19 mouse cellular contexts compared by ENCODE assay signal in genomic region chr1:100887336-100887735, GRCm38 (mm10).
DNase-seq lines count a peak whose midpoint lies in the region; ATAC-seq and TF ChIP-seq lines count a peak whose summit lies in the region.
"Had no signal": no experiment of that assay in that cellular context is flagged by ENCODE, and none has a peak within 500 bp of the region (broad histone marks: within the 10 kb centered on the region; RNA-seq: fewer than 3 reads in every experiment).

No protein-coding gene starts in this region.

- no peak for ATAC-seq in heart, embryonic 12.5 days (ENCODE audit: insufficient number of reproducible peaks, low FRiP score)
- ATAC-seq: forebrain, embryonic 14.5 days; intestine, postnatal 0 days had no signal

- no peaks in the 10 kb centered on the region for H3K9me3 ChIP-seq in heart, embryonic 12.5 days (replicated peaks)
- H3K9me3 ChIP-seq in MEL (replicated peaks; ENCODE audit: insufficient read depth, low read length), result no peaks in the 10 kb centered on the region; the same call in 1 of the 2 replicates
- H3K9me3 ChIP-seq: kidney, embryonic 15.5 days; liver, embryonic 13.5 days; midbrain, embryonic 12.5 days; neural tube, embryonic 13.5 days had no signal

- peak; percentile 4; the same call in 1 of the 2 replicates for TF ChIP-seq RAD21 in MEL (IDR thresholded peaks at IDR 0.05; ENCODE audit: low read depth, low read length)

- H3K4me3 ChIP-seq in heart, embryonic 12.5 days, result no peak overlapping the region
- H3K4me3 ChIP-seq in left cerebral cortex, adult 2 months, result no peak overlapping the region
- no peak overlapping the region for H3K4me3 ChIP-seq in MEL (ENCODE audit: control insufficient read depth in 1 of 2, insufficient read depth in 1 of 2, low read depth in 2 of 2, low read length in 2 of 2)
- no peak overlapping the region for H3K4me3 ChIP-seq in cortical plate, adult 2 months (ENCODE audit: insufficient read depth, low read length)
- H3K4me3 ChIP-seq: kidney, embryonic 15.5 days; liver, embryonic 13.5 days; midbrain, embryonic 12.5 days; myocyte; neural tube, embryonic 13.5 days had no signal

- peak; percentile 15 for TF ChIP-seq CTCF in left cerebral cortex, adult 2 months (IDR thresholded peaks at IDR 0.05)
- TF ChIP-seq CTCF in MEL (IDR thresholded peaks at IDR 0.05 in 2 of 3, conservative IDR thresholded peaks at IDR 0.05 in 1 of 3; ENCODE audit: control insufficient read depth in 1 of 3, insufficient read depth in 1 of 3, low read depth in 2 of 3, low read length in 3 of 3, poor library complexity in 1 of 3, severe bottlenecking in 1 of 3), result peak in 2 of 3 experiments; percentile 3 to 7; a peak in 1 of 6 replicates
- TF ChIP-seq CTCF in cortical plate, adult 2 months (IDR thresholded peaks at IDR 0.05; ENCODE audit: extremely low read depth, insufficient read depth, low read length), result peak; percentile 31; the same call in 1 of the 2 replicates

- no peaks in the 10 kb centered on the region for H3K36me3 ChIP-seq in heart, embryonic 12.5 days
- H3K36me3 ChIP-seq in MEL (ENCODE audit: control insufficient read depth in 1 of 2, insufficient read depth in 2 of 2, low read length in 2 of 2), result peaks cover 0 to 8% of the 10 kb centered on the region in 2 experiments; a peak in 2 of 4 replicates
- H3K36me3 ChIP-seq: kidney, embryonic 15.5 days; liver, embryonic 13.5 days; midbrain, embryonic 12.5 days; neural tube, embryonic 13.5 days had no signal

- no peak overlapping the region for H3K4me2 ChIP-seq in heart, embryonic 12.5 days
- H3K4me2 ChIP-seq: kidney, embryonic 15.5 days; liver, embryonic 13.5 days; midbrain, embryonic 12.5 days; neural tube, embryonic 13.5 days had no signal

- TF ChIP-seq POLR2A in MEL (IDR thresholded peaks at IDR 0.05; ENCODE audit: control insufficient read depth in 1 of 2, insufficient read depth in 1 of 2, low read depth in 1 of 2, low read length in 2 of 2, poor library complexity in 1 of 2), result no peak
- TF ChIP-seq POLR2A in cortical plate, adult 2 months (IDR thresholded peaks at IDR 0.05; ENCODE audit: extremely low read depth, insufficient read depth, low read length), result no peak

- TF ChIP-seq EP300 in MEL (IDR thresholded peaks at IDR 0.05; ENCODE audit: low read depth in 1 of 2, low read length in 2 of 2), result no peak

- no peak overlapping the region for H3K9ac ChIP-seq in heart, embryonic 12.5 days
- H3K9ac ChIP-seq in MEL (ENCODE audit: control insufficient read depth, low read depth, low read length, poor library complexity, severe bottlenecking), result no peak overlapping the region
- H3K9ac ChIP-seq: kidney, embryonic 15.5 days; liver, embryonic 13.5 days; midbrain, embryonic 12.5 days; neural tube, embryonic 13.5 days had no signal

- WGBS in heart, embryonic 12.5 days, result 53% methylated on average over 2 of the region's 2 CpGs

- intact Hi-C loops in left cerebral cortex, adult 2 months (cut with DNase I), result loop anchor here (10.0 kb wide), 1 partner anchor 1113 kb away; the partner anchor contains the start of gene Cntnap5b
- intact Hi-C loops in left cerebral cortex, postnatal 36 days (cut with DNase I), result no loop called here

- no peaks in the 10 kb centered on the region for H3K4me1 ChIP-seq in heart, embryonic 12.5 days (replicated peaks)
- peaks cover 0 to 5% of the 10 kb centered on the region in 2 experiments; a peak in 1 of 4 replicates for H3K4me1 ChIP-seq in MEL (ENCODE audit: control insufficient read depth in 1 of 2, insufficient read depth in 2 of 2, low read length in 2 of 2)
- no peaks in the 10 kb centered on the region for H3K4me1 ChIP-seq in cortical plate, adult 2 months (ENCODE audit: control insufficient read depth, insufficient read depth, low read length)
- H3K4me1 ChIP-seq: kidney, embryonic 15.5 days; liver, embryonic 13.5 days; midbrain, embryonic 12.5 days; neural tube, embryonic 13.5 days had no signal

- peak; percentile 76 for DNase-seq in heart, adult 11 months
- peak in 1 of 2 experiments; percentile 6 for DNase-seq in left cerebral cortex, adult 2 months (ENCODE audit: extremely low spot score in 1 of 2, low spot score in 2 of 2)
- no peak for DNase-seq in left cerebral cortex, postnatal 36 days (ENCODE audit: low spot score in 2 of 2)
- DNase-seq in MEL (ENCODE audit: low read depth, low spot score), result no peak
- DNase-seq in gastrocnemius, adult 18-20 months (ENCODE audit: low spot score), result no peak
- DNase-seq: adrenal gland, postnatal 25 days; cerebellum, adult 11 months; heart, postnatal 4 days; liver, embryonic 13.5 days; lung, adult 2 months; lung, postnatal 14 days had no signal

- H3K27ac ChIP-seq in heart, embryonic 12.5 days (ENCODE audit: poor library complexity, severe bottlenecking), result no peak overlapping the region
- no peak overlapping the region for H3K27ac ChIP-seq in left cerebral cortex, adult 2 months
- no peak overlapping the region for H3K27ac ChIP-seq in MEL (ENCODE audit: control insufficient read depth, low read depth, low read length)
- H3K27ac ChIP-seq in cortical plate, adult 2 months (ENCODE audit: insufficient read depth, low read length), result no peak overlapping the region
- H3K27ac ChIP-seq: kidney, embryonic 15.5 days; liver, embryonic 13.5 days; midbrain, embryonic 12.5 days; neural tube, embryonic 13.5 days had no signal

- no peaks in the 10 kb centered on the region for H3K27me3 ChIP-seq in heart, embryonic 12.5 days (replicated peaks)
- H3K27me3 ChIP-seq in MEL (ENCODE audit: control insufficient read depth in 1 of 2, insufficient read depth in 2 of 2, low read length in 2 of 2), result no peaks in the 10 kb centered on the region
- H3K27me3 ChIP-seq: kidney, embryonic 15.5 days; liver, embryonic 13.5 days; midbrain, embryonic 12.5 days; neural tube, embryonic 13.5 days had no signal

- H3K79me2 ChIP-seq in MEL (ENCODE audit: control insufficient read depth, insufficient read depth, low read length, poor library complexity), result no peaks in the 10 kb centered on the region

TF ChIP-seq in MEL, 35 proteins besides CTCF, POLR2A, EP300 and RAD21:
- TF ChIP-seq SMC3 (IDR thresholded peaks at IDR 0.05; ENCODE audit: low read depth, low read length) (peak; percentile 25; the same call in 1 of the 2 replicates), JUND (IDR thresholded peaks at IDR 0.05; ENCODE audit: low read depth, low read length) (no peak)
